Mouse (Mus musculus) G1E (cell line): ENCODE data around the gene Pomt1. TPM values are rescaled to one million over a fixed set of nuclear protein-coding genes. Genes with fewer than 3 reads are reported as not detected.

Source experiments
- ATAC-seq: 2 replicates; pipeline ENCODE4 v1.8.0; 2016; ENCODE audit warnings: mild to moderate bottlenecking; ENCODE audit not compliant: insufficient number of reproducible peaks, poor library complexity, low FRiP score, severe bottlenecking; ENCODE audit errors: extremely low read depth
- DNase-seq: peaks from one replicate; pipeline ENCODE4 v3.0.0; 2012; ENCODE audit warnings: low spot score
- H3K27me3 ChIP-seq: 2 replicates; pipeline ENCODE4 v1.6.1; 2012; ENCODE audit warnings: mild to moderate bottlenecking, low read length, inconsistent platforms; ENCODE audit not compliant: insufficient read depth
- H3K36me3 ChIP-seq: replicated peaks from 2 replicates; pipeline ENCODE3; 2012; ENCODE audit warnings: mild to moderate bottlenecking, inconsistent platforms
- H3K4me1 ChIP-seq: 2 replicates; pipeline ENCODE4 v1.6.1; 2012; ENCODE audit warnings: low read depth, low read length, inconsistent platforms, mixed read lengths; ENCODE audit not compliant: insufficient read depth
- H3K4me3 ChIP-seq: 2 replicates; pipeline ENCODE4 v1.5.1; 2012; ENCODE audit warnings: low read depth, mild to moderate bottlenecking, inconsistent platforms, low read length, moderate library complexity, mixed read lengths
- H3K9me3 ChIP-seq: replicated peaks from 2 replicates; pipeline ENCODE4 v1.6.1; 2012; ENCODE audit warnings: inconsistent platforms
- CTCF ChIP-seq: IDR thresholded peaks from 2 replicates; pipeline ENCODE4 v1.5.1; 2012; ENCODE audit warnings: low read depth, low read length, inconsistent platforms, mixed read lengths
- GATA1 ChIP-seq: IDR thresholded peaks from 2 replicates; pipeline ENCODE4 v1.6.1; 2012; ENCODE audit warnings: borderline replicate concordance, low read length, inconsistent platforms, mixed read lengths
- GATA2 ChIP-seq: IDR thresholded peaks from 2 replicates; pipeline ENCODE4 v1.6.1; 2012; ENCODE audit warnings: low read depth, low read length, inconsistent platforms, borderline replicate concordance
- POLR2AphosphoS5 ChIP-seq: IDR thresholded peaks from 2 replicates; pipeline ENCODE4 v1.6.1; 2012; ENCODE audit warnings: low read depth, low read length, inconsistent platforms; ENCODE audit not compliant: insufficient replicate concordance
- TAL1 ChIP-seq: conservative IDR thresholded peaks from 2 replicates; pipeline ENCODE4 v1.6.1; 2012; ENCODE audit warnings: low read depth, low read length, inconsistent platforms, mixed read lengths
- polyA plus RNA-seq: library from polyadenylated mRNA; stranded (reverse); fragments of >175 nt; gene quantifications from 2 replicates; pipeline ENCODE4 v1.2.3, GENCODE M21; 2012
- total RNA-seq, 2 experiments: library from RNA; stranded (forward) in 1 of 2; stranded (reverse) in 1 of 2; fragments of 200-1000 nt in 1 of 2; fragments of >200 nt in 1 of 2; fragmentation: Nextera tagmentation in 1 of 2; gene quantifications; 2 replicates each; pipeline ENCODE4 v1.2.3; 2014 to 2017

Gene Pomt1
- total and polyA plus RNA-seq, 3 experiments, result 12.3 to 31.8 (median 15.0) TPM

DNA sequence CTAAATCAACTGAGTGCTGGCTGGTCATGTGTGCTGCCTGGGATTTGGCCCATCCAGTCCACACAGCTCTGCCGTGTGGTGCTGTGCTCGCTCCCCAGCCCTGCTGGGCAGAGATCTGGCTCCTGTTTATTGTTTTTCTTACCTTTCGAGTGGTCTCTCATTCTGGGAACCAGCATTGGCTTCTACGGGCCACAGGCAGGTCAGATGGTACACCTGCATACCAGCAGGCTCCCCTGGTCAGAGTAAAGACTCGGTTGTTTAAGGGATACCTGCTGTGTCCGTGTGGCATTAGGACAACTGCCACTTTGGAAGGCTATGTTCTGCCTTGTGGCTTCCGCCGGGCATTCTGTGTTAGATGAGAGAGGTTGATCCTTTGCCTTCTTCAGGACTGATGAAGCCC, 24.7 kb upstream of the Pomt1 start:
- peaks cover 100% of the 10 kb centered on the region for H3K36me3 ChIP-seq
- DNase-seq (no peak), ATAC-seq (no peak)
- H3K4me1 ChIP-seq, result no peaks in the 10 kb centered on the region
- no peak overlapping the region for H3K4me3 ChIP-seq
- H3K9me3 ChIP-seq, result no peaks in the 10 kb centered on the region
- no peak for TF ChIP-seq TAL1
- TF ChIP-seq CTCF, result no peak
- no peak for TF ChIP-seq POLR2AphosphoS5
- H3K27me3 ChIP-seq, result no peaks in the 10 kb centered on the region

GRCm38 (mm10) chr2:32213000-32213399, 23.4 kb upstream of the Pomt1 start:
- Histone ChIP-seq H3K4me1 (no peaks in the 10 kb centered on the region), H3K9me3 (no peaks in the 10 kb centered on the region), H3K4me3 (no peak overlapping the region), H3K27me3 (no peaks in the 10 kb centered on the region), H3K36me3 (peaks cover 100% of the 10 kb centered on the region)
- DNase-seq, result no peak
- no peak for ATAC-seq
- no peak for TF ChIP-seq CTCF
- TF ChIP-seq POLR2AphosphoS5, result no peak
- no peak for TF ChIP-seq TAL1
- TF ChIP-seq GATA2, result no peak
- TF ChIP-seq GATA1, result no peak

DNA sequence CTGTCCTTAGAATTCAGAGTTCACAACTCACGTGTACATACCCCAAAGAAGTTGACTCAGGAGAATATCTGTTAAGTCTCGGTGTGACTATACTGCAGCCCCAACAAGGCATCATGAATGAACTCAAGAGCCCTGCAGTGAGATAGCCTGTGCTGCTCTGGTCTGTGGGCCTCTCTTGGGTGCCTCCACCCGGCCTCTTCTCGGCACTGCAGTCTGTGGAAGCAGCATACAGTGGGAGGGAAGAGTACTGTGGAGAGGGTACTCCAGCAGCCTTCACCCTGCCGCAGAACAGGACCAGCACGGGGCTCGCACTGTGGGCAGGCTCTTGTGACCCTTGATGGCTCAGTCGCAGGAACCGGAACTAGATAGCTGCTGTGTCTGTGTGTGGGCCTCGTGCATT, 20.8 kb upstream of the Pomt1 start:
- ATAC-seq, result no peak
- peaks cover 100% of the 10 kb centered on the region for H3K36me3 ChIP-seq

GRCm38 (mm10) chr2:32216506-32216905, 19.9 kb upstream of the Pomt1 start:
- Histone ChIP-seq H3K9me3 (no peaks in the 10 kb centered on the region), H3K36me3 (peaks cover 100% of the 10 kb centered on the region), H3K4me3 (no peak overlapping the region), H3K27me3 (no peaks in the 10 kb centered on the region), H3K4me1 (no peaks in the 10 kb centered on the region)
- no peak for TF ChIP-seq GATA1
- TF ChIP-seq TAL1, result no peak
- TF ChIP-seq POLR2AphosphoS5, result no peak
- TF ChIP-seq CTCF, result no peak
- no peak for TF ChIP-seq GATA2
- ATAC-seq, result no peak
- no peak for DNase-seq

More for the DNA sequence above, 20.8 kb upstream of the Pomt1 start:
- no peak overlapping the region for H3K4me3 ChIP-seq
- TF ChIP-seq GATA1, result no peak
- no peak for TF ChIP-seq CTCF
- no peak for TF ChIP-seq TAL1
- TF ChIP-seq POLR2AphosphoS5, result no peak
- TF ChIP-seq GATA2, result no peak
- no peaks in the 10 kb centered on the region for H3K9me3 ChIP-seq
- no peaks in the 10 kb centered on the region for H3K4me1 ChIP-seq
- H3K27me3 ChIP-seq, result no peaks in the 10 kb centered on the region
- DNase-seq, result no peak

DNA sequence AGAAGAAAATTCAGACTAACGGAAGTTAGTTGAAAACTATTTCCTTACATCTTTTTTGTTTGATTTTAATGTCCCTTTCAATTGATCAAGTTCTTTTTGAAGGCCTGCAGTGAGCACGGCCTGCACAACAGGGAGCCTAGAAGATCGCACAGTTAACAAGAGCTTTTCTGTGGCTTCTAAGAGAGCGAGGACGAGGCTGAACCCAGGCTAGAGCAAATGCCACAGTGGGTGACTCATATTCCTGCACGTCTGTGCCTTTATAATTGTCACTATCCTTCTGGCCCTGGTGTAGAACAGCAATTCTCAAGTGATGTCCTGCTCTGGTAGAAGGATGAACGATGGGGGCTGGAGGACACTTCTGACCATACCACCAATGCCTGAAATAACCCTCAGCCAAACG, 18.7 kb upstream of the Pomt1 start:
- DNase-seq, result no peak
- TF ChIP-seq GATA2 (no peak), GATA1 (no peak), TAL1 (no peak), CTCF (no peak), POLR2AphosphoS5 (no peak)
- H3K4me1 ChIP-seq, result no peaks in the 10 kb centered on the region
- no peaks in the 10 kb centered on the region for H3K27me3 ChIP-seq
- H3K4me3 ChIP-seq, result no peak overlapping the region
- H3K36me3 ChIP-seq, result peaks cover 100% of the 10 kb centered on the region
- H3K9me3 ChIP-seq, result no peaks in the 10 kb centered on the region
- ATAC-seq, result no peak

- Histone ChIP-seq H3K4me1 (no peaks in the 10 kb centered on the region), H3K27me3 (no peaks in the 10 kb centered on the region), H3K9me3 (no peaks in the 10 kb centered on the region), H3K36me3 (peaks cover 100% of the 10 kb centered on the region), H3K4me3 (no peak overlapping the region)
- DNase-seq (no peak), ATAC-seq (no peak)
- TF ChIP-seq TAL1 (no peak), GATA2 (no peak)
Observed at GRCm38 (mm10) chr2:32218113-32218512, 18.3 kb upstream of the Pomt1 start.
